In genomic region chr7:45820913-45821312, GRCm38 (mm10) we compare ENCODE assay signal across 32 mouse cellular contexts. TPM values are rescaled to one million over a fixed set of nuclear protein-coding genes. Genes with fewer than 3 reads are reported as not detected.
"Had no signal": no experiment of that assay in that cellular context is flagged by ENCODE, and none has a peak within 500 bp of the region (broad histone marks: within the 10 kb centered on the region; RNA-seq: fewer than 3 reads in every experiment).

No protein-coding gene starts in this region.

- H3K4me1 ChIP-seq: heart, embryonic 13.5 days; limb, embryonic 13.5 days had no signal

- H3K27ac ChIP-seq: heart, adult 2 months; heart, embryonic 13.5 days; heart, embryonic 15.5 days; hindbrain, embryonic 13.5 days; hindbrain, embryonic 15.5 days; hindbrain, postnatal 0 days; kidney, embryonic 15.5 days; kidney, postnatal 0 days; limb, embryonic 13.5 days; limb, embryonic 15.5 days; liver, embryonic 12.5 days; liver, embryonic 14.5 days had no signal

- H3K4me3 ChIP-seq: heart, adult 2 months; heart, embryonic 13.5 days; heart, embryonic 15.5 days; hindbrain, embryonic 13.5 days; hindbrain, embryonic 15.5 days; kidney, embryonic 15.5 days; limb, embryonic 13.5 days; limb, embryonic 15.5 days; liver, embryonic 12.5 days had no signal

- H3K9ac ChIP-seq: heart, embryonic 13.5 days; heart, embryonic 15.5 days; hindbrain, embryonic 13.5 days; hindbrain, embryonic 15.5 days; kidney, embryonic 15.5 days; limb, embryonic 13.5 days; limb, embryonic 15.5 days; liver, embryonic 12.5 days; liver, embryonic 14.5 days had no signal

- H3K9me3 ChIP-seq: heart, embryonic 13.5 days; heart, embryonic 15.5 days; hindbrain, embryonic 13.5 days; hindbrain, embryonic 15.5 days; kidney, embryonic 15.5 days; limb, embryonic 13.5 days; limb, embryonic 15.5 days; liver, embryonic 12.5 days had no signal

- H3K4me2 ChIP-seq: heart, embryonic 11.5 days; heart, embryonic 13.5 days; heart, embryonic 15.5 days; hindbrain, embryonic 13.5 days; hindbrain, embryonic 15.5 days; kidney, embryonic 15.5 days; limb, embryonic 13.5 days; limb, embryonic 15.5 days; liver, embryonic 12.5 days had no signal

- DNase-seq: gastrocnemius, postnatal 14 days; gastrocnemius, postnatal 36 days; heart, adult 11 months; heart, adult 2 months; heart, postnatal 14 days; heart, postnatal 36 days; kidney, adult 11 months; kidney, adult 2 months; kidney, adult 9 months; kidney, postnatal 14 days; kidney, postnatal 36 days; layer of hippocampus, adult 9-11 months; layer of hippocampus, postnatal 36 days; left cerebral cortex, postnatal 4 days had no signal

- ATAC-seq: hindbrain, postnatal 0 days; intestine, embryonic 16.5 days; liver, embryonic 12.5 days had no signal

RNA-seq across cellular contexts. Expression of gene Kcnj14, which starts 3.7 kb away (rescaled TPM):
- total RNA-seq: hematopoietic stem cell, adult 5-6 weeks; liver, adult 2 months had no signal

RNA-seq across cellular contexts. Expression of gene Sult2b1, which starts 36.4 kb away (rescaled TPM):
- total RNA-seq: gastrocnemius, adult 18-20 months; gastrocnemius, adult 8-10 months; gastrocnemius, postnatal 14 days; gastrocnemius, postnatal 36 days; heart, adult 2 months; heart, postnatal 14 days; heart, postnatal 36 days; liver, adult 2 months had no signal
- polyA plus RNA-seq: liver, adult 2 months had no signal

RNA-seq across cellular contexts. Expression of gene Lmtk3, which starts 37.4 kb away (rescaled TPM):
- total RNA-seq: gastrocnemius, adult 18-20 months; gastrocnemius, adult 8-10 months; gastrocnemius, postnatal 36 days; liver, adult 2 months had no signal
- polyA plus RNA-seq: heart, embryonic 15.5 days; heart, postnatal 0 days had no signal
